Mouse (Mus musculus): ENCODE measurements around the gene Gm6164.
"Not testable (repeated sequence)": the region's sequence is repeated elsewhere in the genome, so short reads cannot be mapped to it uniquely, and the experiment has no call there.

The Gm6164 gene

DNA sequence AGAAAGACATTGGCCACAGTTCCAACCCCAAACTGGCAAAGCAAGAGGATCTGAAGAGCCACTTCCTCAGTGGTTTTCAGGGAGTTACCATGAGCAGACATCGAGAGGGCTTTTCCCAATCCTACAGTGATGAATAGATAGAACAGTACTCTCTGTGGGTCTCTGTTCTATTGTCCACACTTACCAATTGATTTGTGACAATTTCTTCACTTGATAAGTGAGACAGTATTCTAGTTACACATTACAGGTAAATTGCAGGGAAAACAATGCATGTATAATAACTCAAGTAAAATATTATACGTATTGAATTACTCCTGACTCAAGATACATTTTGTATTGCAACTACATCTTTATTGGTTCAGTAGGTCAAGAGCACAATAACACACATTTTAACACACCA is at the start of gene Gm6164:
Gene Gm6164, minus strand, starts transcription at position 101 of the 400 bp plus-strand sequence.
- not testable (repeated sequence) for DNase-seq (ENCODE audit: low spot score)

DNA sequence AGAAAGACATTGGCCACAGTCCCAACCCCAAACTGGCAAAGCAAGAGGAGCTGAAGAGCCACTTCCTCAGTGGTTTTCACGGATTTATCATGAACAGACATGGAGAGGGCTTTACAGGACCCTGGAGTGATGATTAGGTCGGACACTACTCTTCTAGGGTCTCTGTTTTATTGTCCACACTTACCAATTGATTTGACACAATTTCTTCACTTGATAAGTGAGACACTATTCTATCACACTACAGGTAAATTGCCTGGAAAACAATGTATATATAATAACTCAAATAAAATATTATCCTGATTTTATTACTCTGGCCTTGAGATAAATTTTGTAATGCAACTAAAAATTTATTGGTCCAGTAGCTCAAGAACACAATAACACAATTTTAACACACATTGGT is 28.3 kb upstream of the Gm6164 start, which contains the start of gene Gm4498:
Gene Gm4498, minus strand, starts transcription at position 101 of the 400 bp plus-strand sequence.
- not testable (repeated sequence) for DNase-seq (ENCODE audit: low spot score)

DNA sequence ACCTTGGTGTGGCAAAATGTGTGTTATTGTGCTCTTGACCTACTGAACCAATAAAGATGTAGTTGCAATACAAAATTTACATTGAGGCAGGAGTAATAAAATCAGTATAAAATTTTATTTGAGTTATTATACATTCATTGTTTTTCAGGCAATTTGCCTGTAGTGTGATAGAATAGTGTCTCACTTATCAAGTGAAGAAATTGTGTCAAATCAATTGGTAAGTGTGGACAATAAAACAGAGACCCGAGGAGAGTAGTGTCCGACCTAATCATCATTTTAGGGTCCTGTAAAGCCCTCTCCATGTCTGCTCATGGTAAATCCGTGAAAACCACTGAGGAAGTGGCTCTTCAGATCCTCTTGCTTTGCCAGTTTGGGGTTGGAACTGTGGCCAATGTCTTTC is 12.0 kb downstream of the Gm6164 start, which contains the start of gene Vmn1r95:
Gene Vmn1r95, plus strand, starts transcription at position 301 of the 400 bp plus-strand sequence.
- DNase-seq (ENCODE audit: low spot score) = not testable (repeated sequence)

DNA sequence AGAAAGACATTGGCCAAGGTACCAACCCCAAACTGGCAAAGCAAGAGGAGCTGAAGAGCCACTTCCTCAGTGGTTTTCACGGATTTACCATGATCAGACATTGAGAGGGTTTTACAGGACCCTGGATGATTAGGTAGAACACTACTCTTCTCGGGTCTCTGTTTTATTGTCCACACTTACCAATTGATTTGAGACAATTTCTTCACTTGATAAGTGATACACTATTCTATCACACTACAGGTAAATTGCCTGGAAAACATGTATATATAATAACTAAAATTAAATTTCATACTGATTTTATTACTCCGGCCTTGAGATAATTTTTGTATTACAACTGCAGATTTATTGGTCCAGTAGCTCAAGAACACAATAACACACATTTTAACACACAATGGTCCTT is 37.1 kb downstream of the Gm6164 start, which contains the start of gene Vmn1r94:
Gene Vmn1r94, minus strand, starts transcription at position 101 of the 400 bp plus-strand sequence.
- DNase-seq (ENCODE audit: low spot score) = not testable (repeated sequence)
